ENCODE assay signal across 9 mouse cellular contexts in genomic region chr3:92081285-92081931, GRCm38 (mm10). TPM values are rescaled to one million over a fixed set of nuclear protein-coding genes. Genes with fewer than 3 reads are reported as not detected.
A peak's percentile ranks its signal among the peaks of the same experiment; 100 is the strongest.
DNase-seq lines count a peak whose midpoint lies in the region; ATAC-seq and TF ChIP-seq lines count a peak whose summit lies in the region.
"Had no signal": no experiment of that assay in that cellular context is flagged by ENCODE, and none has a peak within 500 bp of the region (broad histone marks: within the 10 kb centered on the region; RNA-seq: fewer than 3 reads in every experiment).

No protein-coding gene starts in this region.

- peak overlapping the region; percentile 30 for H3K4me3 ChIP-seq in cerebellum, adult 2 months (replicated peaks; ENCODE audit: insufficient read depth, low read depth, low read length)
- H3K4me3 ChIP-seq in midbrain, embryonic 15.5 days = peak overlapping the region; percentile 82
- H3K4me3 ChIP-seq in stomach, embryonic 14.5 days (ENCODE audit: low read depth, low read length) = peak overlapping the region; percentile 66

- peak overlapping the region; percentile 72 for H3K4me2 ChIP-seq in midbrain, embryonic 15.5 days
- H3K4me2 ChIP-seq in stomach, embryonic 14.5 days (replicated peaks; ENCODE audit: low read depth, low read length) = peak overlapping the region; percentile 86

- WGBS in cerebellum, adult 2 months = under 1% methylated on average over 73 of the region's 76 CpGs
- WGBS in midbrain, embryonic 15.5 days = under 1% methylated on average over 69 of the region's 76 CpGs
- WGBS in stomach, embryonic 14.5 days = under 1% methylated on average over 61 of the region's 76 CpGs

- DNase-seq in cerebellum, adult 2 months = peak; percentile 1 to 7
- DNase-seq in cerebellum, adult 9-10 months = no peak
- peak; percentile 24 for DNase-seq in embryo, embryonic 11.5 days (ENCODE audit: low read depth, low spot score)
- peak; percentile 91 for DNase-seq in heart, adult 11 months
- DNase-seq in kidney, adult 8-10 months = peak; percentile 7 to 13
- peak; percentile 29 for DNase-seq in liver

- TF ChIP-seq POLR2A in cerebellum, adult 2 months (IDR thresholded peaks at IDR 0.05; ENCODE audit: borderline replicate concordance, insufficient read depth, low read length) = no peak

- peak; percentile 86 for ATAC-seq in midbrain, embryonic 15.5 days (replicated peaks)
- ATAC-seq in stomach, embryonic 14.5 days (ENCODE audit: insufficient number of reproducible peaks, insufficient read depth, low FRiP score, low read depth) = peak; percentile 75

- H3K4me1 ChIP-seq in cerebellum, adult 2 months (ENCODE audit: control insufficient read depth, insufficient read depth, low read length) = no peaks in the 10 kb centered on the region
- H3K4me1 ChIP-seq in midbrain, embryonic 15.5 days = peaks cover 15% of the 10 kb centered on the region
- H3K4me1 ChIP-seq in stomach, embryonic 14.5 days (ENCODE audit: control insufficient read depth, insufficient read depth, low read length) = no peaks in the 10 kb centered on the region

- H3K36me3 ChIP-seq in midbrain, embryonic 15.5 days (replicated peaks) = no peaks in the 10 kb centered on the region
- no peaks in the 10 kb centered on the region for H3K36me3 ChIP-seq in stomach, embryonic 14.5 days (ENCODE audit: control insufficient read depth, insufficient read depth, low read length)

- H3K27ac ChIP-seq in cerebellum, adult 2 months (ENCODE audit: insufficient read depth, low read length) = no peak overlapping the region
- peak overlapping the region; percentile 98 for H3K27ac ChIP-seq in midbrain, embryonic 15.5 days
- peak overlapping the region; percentile 27; the same call in 1 of the 2 replicates for H3K27ac ChIP-seq in stomach, embryonic 14.5 days (ENCODE audit: low read length)

- TF ChIP-seq CTCF in cerebellum, adult 2 months (IDR thresholded peaks at IDR 0.05; ENCODE audit: borderline replicate concordance, insufficient read depth, low read depth, low read length) = no peak

- no peaks in the 10 kb centered on the region for H3K9me3 ChIP-seq in midbrain, embryonic 15.5 days
- no peaks in the 10 kb centered on the region for H3K9me3 ChIP-seq in stomach, embryonic 14.5 days (ENCODE audit: control insufficient read depth, low read depth, low read length)

- peak overlapping the region; percentile 86 for H3K9ac ChIP-seq in midbrain, embryonic 15.5 days
- peak overlapping the region; percentile 52 for H3K9ac ChIP-seq in stomach, embryonic 14.5 days (replicated peaks; ENCODE audit: low read depth, low read length)

- H3K27me3 ChIP-seq in cerebellum, adult 2 months (ENCODE audit: control insufficient read depth, insufficient read depth, low read length) = peaks cover 10% of the 10 kb centered on the region
- H3K27me3 ChIP-seq in midbrain, embryonic 15.5 days (replicated peaks) = peaks cover 3% of the 10 kb centered on the region
- H3K27me3 ChIP-seq in stomach, embryonic 14.5 days (ENCODE audit: control insufficient read depth, insufficient read depth, low read length) = no peaks in the 10 kb centered on the region

RNA-seq across cellular contexts. Expression of gene Lor, which starts 1.5 kb away (rescaled TPM):
- 2.3 and 2.9 TPM in 2 replicates for polyA plus RNA-seq in cerebellum, adult 2 months (2012; rRNA removed)
- polyA plus RNA-seq in midbrain, embryonic 15.5 days (2015; fragmentation: Nextera tagmentation; extraction: Ambion mirVana) = 8.8 TPM in 2 replicates
- 1.1 and 1.6 TPM in 2 replicates for polyA plus RNA-seq in stomach, embryonic 14.5 days (2014; fragmentation: Nextera tagmentation; extraction: Ambion mirVana)

RNA-seq across cellular contexts. Expression of gene Prr9, which starts 42.3 kb away (rescaled TPM):
- polyA plus RNA-seq in cerebellum, adult 2 months (2012; rRNA removed) = not detected in 2 replicates
- polyA plus RNA-seq in midbrain, embryonic 15.5 days (2015; fragmentation: Nextera tagmentation; extraction: Ambion mirVana) = not detected in 2 replicates
- polyA plus RNA-seq in stomach, embryonic 14.5 days (2014; fragmentation: Nextera tagmentation; extraction: Ambion mirVana) = not detected in 2 replicates
- polyA plus RNA-seq: large intestine, adult 2 months had no signal

Comparison
In these comparisons a context has a peak if more than half of its experiments do, and no peak if none do; other contexts are left out.
1. H3K4me3 ChIP-seq: peak in every context shown above with its lines; median percentile 82 in midbrain, embryonic 15.5 days; 66 in stomach, embryonic 14.5 days; 30 in cerebellum, adult 2 months.